Mouse (Mus musculus) heart, adult 2 months (tissue): ENCODE measurements around the gene Atp13a2.

ENCODE experiments used
- CTCF ChIP-seq: fragments of 200-600 bp; IDR thresholded peaks from 2 replicates; pipeline ENCODE4 v1.8.1; 2022; ENCODE audit warnings: antibody characterized with exemption, mild to moderate bottlenecking, moderate library complexity
- POLR2A ChIP-seq: fragments of 200-500 bp; IDR thresholded peaks from 2 replicates; pipeline ENCODE4 v1.6.1; 2011; ENCODE audit warnings: mild to moderate bottlenecking, low read depth, low read length, control low read depth; ENCODE audit not compliant: insufficient read depth

DNA sequence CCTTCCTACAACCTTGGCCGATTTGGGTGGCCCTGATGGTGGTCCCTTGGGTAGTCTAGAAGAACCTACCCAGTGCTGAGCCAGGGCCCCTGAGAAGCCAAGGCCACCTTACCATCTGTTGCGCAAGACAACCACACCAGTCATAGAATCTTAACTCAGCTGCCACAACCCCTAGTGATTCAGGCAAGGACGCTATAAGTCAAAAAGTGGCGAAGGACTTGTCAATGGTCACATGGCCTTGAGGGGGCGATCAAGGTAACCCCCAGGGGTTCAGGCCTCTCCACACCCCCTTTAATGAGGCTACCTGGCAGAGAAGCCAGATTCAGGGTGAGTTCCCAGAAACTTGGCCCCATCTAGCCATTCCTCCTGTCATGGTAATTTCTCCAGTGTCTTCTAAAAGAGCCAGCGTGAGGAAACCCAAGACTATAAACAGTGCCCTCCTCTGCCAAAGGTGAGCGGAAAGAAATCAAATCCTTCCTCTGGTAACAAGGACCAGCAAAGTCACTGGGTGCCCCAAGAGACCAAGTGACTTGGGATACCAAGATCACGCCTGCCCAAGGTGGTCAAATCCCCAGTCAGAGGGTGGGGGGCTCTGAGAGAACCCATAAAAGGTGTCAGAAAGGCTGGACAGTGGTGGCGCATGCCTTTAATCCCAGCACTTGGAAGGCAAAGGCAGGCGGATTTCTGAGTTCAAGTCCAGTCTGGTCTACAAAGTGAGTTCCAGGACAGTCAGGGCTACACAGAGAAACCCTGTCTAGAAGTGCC is 26.8 kb upstream of the Atp13a2 start:
- no peak for TF ChIP-seq POLR2A
- TF ChIP-seq CTCF: no peak
